Mouse (Mus musculus): Measurements from ENCODE around the gene Akt3. TPM values are rescaled to one million over a fixed set of nuclear protein-coding genes. Genes with fewer than 3 reads are reported as not detected.
A peak's percentile ranks its signal among the peaks of the same experiment; 100 is the strongest.

The Akt3 gene
- polyA plus RNA-seq, 1 experiment, result 6.4 TPM

DNA sequence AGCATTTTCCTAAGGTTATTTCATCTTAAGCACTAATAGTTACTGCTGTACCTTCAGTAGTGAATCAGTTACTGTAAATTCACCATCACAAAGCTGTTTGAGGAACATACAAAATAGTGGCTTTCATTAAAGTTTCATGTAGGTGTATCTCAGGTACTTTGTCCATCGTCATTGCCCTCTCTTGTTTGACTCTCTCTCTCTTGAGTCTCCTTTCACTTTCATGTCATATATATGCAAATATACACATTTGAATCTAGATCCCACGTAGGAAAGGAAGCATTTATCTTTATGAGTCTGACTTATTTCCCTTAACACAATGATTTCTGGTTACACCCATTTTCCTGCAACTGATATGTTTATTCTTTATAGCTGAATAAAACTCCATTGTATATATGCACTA lies 4.9 kb upstream of the Akt3 start:
- DNase-seq (ENCODE audit: low read depth in 1 of 2, low spot score in 2 of 2), result no peak
- 24% methylated on average over 2 of the region's 2 CpGs for WGBS
- Histone ChIP-seq H3K27ac (ENCODE audit: insufficient read depth, low read length) (peak overlapping the region; percentile 13; the same call in 1 of the 2 replicates), H3K36me3 (ENCODE audit: control insufficient read depth, insufficient read depth, low read length) (no peaks in the 10 kb centered on the region), H3K27me3 (ENCODE audit: control insufficient read depth, insufficient read depth, low read length) (no peaks in the 10 kb centered on the region; the same call in 1 of the 2 replicates), H3K4me3 (ENCODE audit: extremely low read depth, insufficient read depth, insufficient read length) (no peak overlapping the region), H3K4me1 (ENCODE audit: control insufficient read depth, insufficient read depth, insufficient read length) (peaks cover 11% of the 10 kb centered on the region; the same call in 1 of the 2 replicates)
- no peak for TF ChIP-seq CTCF (IDR thresholded peaks at IDR 0.05; ENCODE audit: extremely low read depth, insufficient read depth, insufficient read length, insufficient replicate concordance)

DNA sequence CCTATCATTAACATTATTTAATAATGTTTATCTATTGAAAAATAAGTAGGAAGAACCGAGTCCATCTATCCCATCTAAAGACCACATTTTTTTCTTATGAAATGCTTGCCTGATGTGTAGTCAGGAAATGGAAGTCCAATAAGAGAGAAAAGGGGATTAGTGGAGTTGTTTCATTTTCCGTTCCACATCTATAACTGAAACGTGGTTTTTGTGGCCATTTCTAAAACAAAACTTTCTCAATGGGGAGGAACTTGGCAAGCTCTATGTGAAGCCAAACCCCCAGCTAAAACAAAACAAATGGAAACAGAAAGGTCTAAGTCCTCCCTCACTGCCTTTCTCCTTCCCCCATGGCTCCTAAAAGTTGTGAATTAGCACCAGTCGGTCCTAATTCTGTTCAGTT lies 2.8 kb upstream of the Akt3 start:
- H3K4me1 ChIP-seq (ENCODE audit: control insufficient read depth, insufficient read depth, insufficient read length), result peaks cover 11% of the 10 kb centered on the region; the same call in 1 of the 2 replicates
- no peaks in the 10 kb centered on the region; the same call in 1 of the 2 replicates for H3K27me3 ChIP-seq (ENCODE audit: control insufficient read depth, insufficient read depth, low read length)
- H3K4me3 ChIP-seq (ENCODE audit: extremely low read depth, insufficient read depth, insufficient read length), result no peak overlapping the region
- no peak overlapping the region; the same call in 1 of the 2 replicates for H3K27ac ChIP-seq (ENCODE audit: insufficient read depth, low read length)
- 14% methylated on average over 4 of the region's 4 CpGs for WGBS
- TF ChIP-seq POLR2A (IDR thresholded peaks at IDR 0.05; ENCODE audit: low read depth, low read length), result no peak
- no peak for TF ChIP-seq CTCF (IDR thresholded peaks at IDR 0.05; ENCODE audit: extremely low read depth, insufficient read depth, insufficient read length, insufficient replicate concordance)
- no peak for DNase-seq (ENCODE audit: low read depth in 1 of 2, low spot score in 2 of 2)
- H3K36me3 ChIP-seq (ENCODE audit: control insufficient read depth, insufficient read depth, low read length), result no peaks in the 10 kb centered on the region

DNA sequence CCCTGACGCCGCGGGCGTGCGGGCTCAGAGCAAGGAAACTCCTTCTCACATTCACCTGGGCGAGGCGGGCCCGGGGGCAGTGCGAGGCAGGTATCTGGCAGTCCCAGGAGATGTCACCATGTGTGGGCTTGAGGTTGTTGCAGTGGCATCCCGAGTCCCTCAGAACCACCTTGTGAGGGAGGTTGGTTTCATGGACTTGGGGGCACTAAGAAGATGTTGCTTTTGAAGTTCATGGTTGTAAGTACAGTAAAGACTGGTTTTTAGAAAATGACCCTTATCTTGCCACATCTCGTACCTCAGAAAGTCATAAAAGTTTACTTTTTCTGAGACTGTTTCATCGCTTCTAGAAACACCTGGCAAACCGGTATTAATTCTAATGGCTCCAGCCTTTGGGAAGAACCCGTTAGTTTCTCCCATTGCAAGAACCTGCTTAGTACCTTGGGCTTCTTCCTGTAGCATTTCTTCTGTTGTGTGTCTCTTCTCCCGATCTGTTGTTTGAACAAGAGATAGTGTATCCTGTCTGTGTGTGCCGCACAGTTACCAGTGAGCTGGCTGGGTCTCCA lies 1.1 kb upstream of the Akt3 start:
- H3K27ac ChIP-seq (ENCODE audit: insufficient read depth, low read length), result peak overlapping the region; percentile 93
- H3K4me3 ChIP-seq (ENCODE audit: extremely low read depth, insufficient read depth, insufficient read length), result peak overlapping the region; percentile 82
- DNase-seq (ENCODE audit: low read depth in 1 of 2, low spot score in 2 of 2), result no peak
- H3K27me3 ChIP-seq (ENCODE audit: control insufficient read depth, insufficient read depth, low read length), result no peaks in the 10 kb centered on the region; the same call in 1 of the 2 replicates
- no peak for TF ChIP-seq POLR2A (IDR thresholded peaks at IDR 0.05; ENCODE audit: low read depth, low read length)
- no peak for TF ChIP-seq CTCF (IDR thresholded peaks at IDR 0.05; ENCODE audit: extremely low read depth, insufficient read depth, insufficient read length, insufficient replicate concordance)
- 21% methylated on average over 16 of the region's 16 CpGs for WGBS
- H3K4me1 ChIP-seq (ENCODE audit: control insufficient read depth, insufficient read depth, insufficient read length), result peaks cover 11% of the 10 kb centered on the region; the same call in 1 of the 2 replicates
- no peaks in the 10 kb centered on the region for H3K36me3 ChIP-seq (ENCODE audit: control insufficient read depth, insufficient read depth, low read length)

DNA sequence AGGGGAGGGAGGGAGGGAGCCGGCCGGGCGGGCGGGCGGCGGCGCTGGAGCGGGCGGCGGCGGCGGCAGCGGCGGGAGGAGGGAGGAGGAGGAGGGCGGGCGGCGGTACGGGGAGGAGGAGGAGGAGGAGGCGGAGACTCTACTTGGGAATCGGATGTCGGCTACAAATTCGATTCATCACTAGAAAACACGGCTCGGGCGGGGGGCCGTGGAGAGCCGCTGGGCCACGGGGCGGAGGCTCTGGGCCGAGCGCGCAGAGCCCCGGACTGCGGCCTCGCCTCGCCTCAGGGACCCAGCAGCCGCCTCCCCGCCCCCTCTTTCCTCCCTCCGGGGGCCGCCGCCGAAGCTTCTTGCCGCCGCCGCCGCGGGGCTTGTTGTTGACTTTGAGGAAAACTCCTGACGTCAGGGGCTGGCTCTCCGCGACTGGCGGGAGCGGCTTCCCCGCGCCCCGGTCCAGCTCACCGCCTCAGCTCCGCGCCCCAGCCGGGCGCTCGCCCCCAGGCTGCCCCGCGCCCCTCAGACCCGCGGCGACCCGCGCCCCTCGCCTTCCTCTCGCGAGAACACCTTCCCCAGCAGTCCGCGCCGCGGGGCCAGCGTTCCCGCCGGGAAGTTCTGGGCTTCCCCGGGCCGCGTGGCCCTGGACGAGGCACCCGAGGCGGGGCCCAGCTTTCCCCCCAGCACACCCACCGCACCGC lies 487 bp upstream of the Akt3 start:
- TF ChIP-seq CTCF (IDR thresholded peaks at IDR 0.05; ENCODE audit: extremely low read depth, insufficient read depth, insufficient read length, insufficient replicate concordance) (no peak), POLR2A (IDR thresholded peaks at IDR 0.05; ENCODE audit: low read depth, low read length) (peak; percentile 9)
- no peaks in the 10 kb centered on the region for H3K36me3 ChIP-seq (ENCODE audit: control insufficient read depth, insufficient read depth, low read length)
- peak; percentile 67 to 83 for DNase-seq (ENCODE audit: low read depth in 1 of 2, low spot score in 2 of 2)
- WGBS, result under 1% methylated on average over 48 of the region's 86 CpGs
- peaks cover 10% of the 10 kb centered on the region; the same call in 1 of the 2 replicates for H3K4me1 ChIP-seq (ENCODE audit: control insufficient read depth, insufficient read depth, insufficient read length)
- no peaks in the 10 kb centered on the region; the same call in 1 of the 2 replicates for H3K27me3 ChIP-seq (ENCODE audit: control insufficient read depth, insufficient read depth, low read length)
- H3K4me3 ChIP-seq (ENCODE audit: extremely low read depth, insufficient read depth, insufficient read length), result peak overlapping the region; percentile 82
- H3K27ac ChIP-seq (ENCODE audit: insufficient read depth, low read length), result peak overlapping the region; percentile 93

DNA sequence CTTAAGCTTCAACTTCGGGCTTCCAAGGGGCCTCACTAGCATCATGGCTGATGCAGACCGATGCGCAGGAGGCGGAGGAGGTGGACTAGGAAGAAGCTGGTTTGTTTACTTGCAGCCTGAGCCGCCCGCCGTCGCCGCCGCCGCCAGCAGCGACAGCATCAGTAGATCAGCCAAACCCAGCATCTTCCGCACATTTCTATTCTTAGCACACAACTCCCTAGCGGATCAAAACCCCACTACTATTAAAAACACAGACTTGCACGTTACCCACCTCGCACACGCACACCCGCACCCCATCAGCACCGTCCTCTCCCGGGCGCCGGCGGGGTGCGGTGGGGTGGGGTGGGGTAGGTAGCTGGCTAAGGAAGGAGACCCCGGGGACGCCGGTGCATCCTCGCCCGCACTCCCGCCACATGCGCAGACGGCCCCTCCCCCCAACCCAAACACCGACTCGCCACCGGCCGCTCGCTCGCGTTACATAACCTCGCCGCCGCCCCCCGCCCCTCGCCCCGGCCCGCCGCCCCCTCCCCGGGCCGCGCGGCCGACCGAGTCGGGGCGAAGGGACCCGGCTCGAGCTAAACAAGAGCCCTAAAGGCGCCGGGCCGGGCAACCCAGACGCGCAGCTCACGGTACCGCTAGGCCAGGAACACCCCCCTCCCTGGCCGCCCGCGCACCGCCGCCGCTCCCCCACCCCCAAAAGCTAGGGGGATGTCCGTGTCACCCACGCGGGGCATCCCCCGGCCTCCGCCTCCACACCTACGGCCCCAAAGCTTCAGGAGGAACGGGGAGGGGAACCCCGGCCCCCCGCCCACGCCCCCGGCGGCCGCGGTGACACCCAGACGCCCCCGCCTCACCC lies 597 bp downstream of the Akt3 start:
- Histone ChIP-seq H3K36me3 (ENCODE audit: control insufficient read depth, insufficient read depth, low read length) (no peaks in the 10 kb centered on the region), H3K4me1 (ENCODE audit: control insufficient read depth, insufficient read depth, insufficient read length) (peaks cover 8% of the 10 kb centered on the region; the same call in 1 of the 2 replicates), H3K4me3 (ENCODE audit: extremely low read depth, insufficient read depth, insufficient read length) (peak overlapping the region; percentile 82), H3K27ac (ENCODE audit: insufficient read depth, low read length) (peak overlapping the region; percentile 66), H3K27me3 (ENCODE audit: control insufficient read depth, insufficient read depth, low read length) (no peaks in the 10 kb centered on the region; the same call in 1 of the 2 replicates)
- no peak for TF ChIP-seq CTCF (IDR thresholded peaks at IDR 0.05; ENCODE audit: extremely low read depth, insufficient read depth, insufficient read length, insufficient replicate concordance)
- TF ChIP-seq POLR2A (IDR thresholded peaks at IDR 0.05; ENCODE audit: low read depth, low read length), result no peak
- DNase-seq (ENCODE audit: low read depth in 1 of 2, low spot score in 2 of 2), result peak; percentile 58 to 66
- WGBS, result 1% methylated on average over 67 of the region's 86 CpGs

DNA sequence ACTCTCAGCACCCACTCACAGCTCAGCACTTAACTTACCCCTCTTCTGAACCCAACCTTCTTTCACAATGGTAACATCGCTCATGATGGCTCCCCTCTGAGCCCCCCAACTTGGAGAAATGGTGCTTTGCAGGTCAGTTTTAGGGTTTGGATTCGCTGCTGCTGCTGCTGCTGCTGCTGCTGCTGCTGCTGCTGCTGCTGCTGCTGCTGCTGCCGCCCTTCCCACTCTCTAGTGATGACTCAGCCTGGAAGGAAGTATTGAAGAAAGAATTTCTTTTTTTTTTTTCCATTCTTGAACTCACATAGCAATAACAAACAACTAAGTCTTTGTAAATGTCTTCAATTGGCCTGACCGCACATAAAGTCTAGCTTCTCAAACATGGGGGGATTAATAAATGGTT lies 9.4 kb downstream of the Akt3 start:
- Histone ChIP-seq H3K36me3 (ENCODE audit: control insufficient read depth, insufficient read depth, low read length) (no peaks in the 10 kb centered on the region), H3K27me3 (ENCODE audit: control insufficient read depth, insufficient read depth, low read length) (no peaks in the 10 kb centered on the region), H3K4me1 (ENCODE audit: control insufficient read depth, insufficient read depth, insufficient read length) (no peaks in the 10 kb centered on the region), H3K27ac (ENCODE audit: insufficient read depth, low read length) (no peak overlapping the region), H3K4me3 (ENCODE audit: extremely low read depth, insufficient read depth, insufficient read length) (no peak overlapping the region)
- no peak for DNase-seq (ENCODE audit: low read depth in 1 of 2, low spot score in 2 of 2)
- no peak for TF ChIP-seq CTCF (IDR thresholded peaks at IDR 0.05; ENCODE audit: extremely low read depth, insufficient read depth, insufficient read length, insufficient replicate concordance)
- TF ChIP-seq POLR2A (IDR thresholded peaks at IDR 0.05; ENCODE audit: low read depth, low read length), result no peak
- WGBS, result 81% methylated on average over 4 of the region's 4 CpGs

Measured in spleen, adult 2 months (tissue).